Mouse (Mus musculus) midbrain, embryonic 16.5 days (tissue): ENCODE data around the gene Rprml. TPM values are rescaled to one million over a fixed set of nuclear protein-coding genes. Genes with fewer than 3 reads are reported as not detected.
A peak's percentile ranks its signal among the peaks of the same experiment; 100 is the strongest.

Experiments
- ATAC-seq: fragments of 200-750 bp; cut with Nextera tagmentation; 2 replicates; pipeline ENCODE4 v1.8.0; 2017; ENCODE audit warnings: moderate TSS enrichment
- H3K27ac ChIP-seq: fragments of 300-500 bp; sonication (generic); 2 replicates; pipeline ENCODE4 v1.5.1; 2014; ENCODE audit warnings: mild to moderate bottlenecking, low read length, mixed read lengths
- H3K27me3 ChIP-seq: fragments of 300-500 bp; sonication (generic); 2 replicates; pipeline ENCODE4 v1.6.1; 2014; ENCODE audit warnings: low read depth, low read length, mixed read lengths; ENCODE audit not compliant: control insufficient read depth, insufficient read depth
- H3K36me3 ChIP-seq: fragments of 300-500 bp; sonication (generic); 2 replicates; pipeline ENCODE4 v1.6.1; 2014; ENCODE audit warnings: mild to moderate bottlenecking, low read length, moderate library complexity, mixed read lengths; ENCODE audit not compliant: control insufficient read depth, insufficient read depth
- H3K4me1 ChIP-seq: fragments of 300-500 bp; sonication (generic); 2 replicates; pipeline ENCODE4 v1.6.1; 2014; ENCODE audit warnings: mild to moderate bottlenecking, low read length, mixed read lengths; ENCODE audit not compliant: control insufficient read depth, insufficient read depth
- H3K4me2 ChIP-seq: fragments of 300-500 bp; sonication (generic); 2 replicates; pipeline ENCODE4 v1.6.1; 2014; ENCODE audit warnings: mild to moderate bottlenecking, low read length, mixed read lengths
- H3K4me3 ChIP-seq: fragments of 300-500 bp; sonication (generic); 2 replicates; pipeline ENCODE4 v1.5.1; 2014; ENCODE audit warnings: low read depth, mild to moderate bottlenecking, low read length, moderate library complexity, mixed read lengths
- H3K9ac ChIP-seq: fragments of 300-500 bp; sonication (generic); 2 replicates; pipeline ENCODE4 v1.6.1; 2014; ENCODE audit warnings: low read depth, low read length, mixed read lengths
- H3K9me3 ChIP-seq: fragments of 300-500 bp; sonication (generic); replicated peaks from 2 replicates; pipeline ENCODE4 v1.6.1; 2014; ENCODE audit warnings: mild to moderate bottlenecking, low read length, mixed read lengths; ENCODE audit not compliant: control insufficient read depth, poor library complexity, severe bottlenecking
- WGBS: fragments of 180-500 bp; shearing (Covaris S2); extraction: QIAGEN DNeasy Blood & Tissue Kit; methylation state at CpG from one replicate; pipeline ENCODE4 v1.1.7; 2014; 5-methylcytosine and 5-hydroxymethylcytosine counted together
- polyA plus RNA-seq: library from polyadenylated mRNA; unstranded; fragments of >200 nt; fragmentation: Nextera tagmentation; extraction: Ambion mirVana; gene quantifications from 2 replicates; pipeline ENCODE4 v1.2.1, GENCODE M21; 2015

The Rprml gene
- polyA plus RNA-seq, 1 experiment from 2014 or later, result 3.4 TPM

- under 1% methylated on average over 57 of the region's 57 CpGs for WGBS
- Histone ChIP-seq H3K4me3 (peak within 1 kb of the TSS; percentile 80), H3K36me3 (no peaks in the 10 kb centered on the region), H3K4me2 (peak within 1 kb of the TSS; percentile 64), H3K9me3 (no peaks in the 10 kb centered on the region), H3K4me1 (peaks cover 16% of the 10 kb centered on the region), H3K9ac (peak within 1 kb of the TSS; percentile 72), H3K27ac (peak within 1 kb of the TSS; percentile 98), H3K27me3 (no peaks in the 10 kb centered on the region)
- ATAC-seq, result peak; percentile 98
Measured at GRCm38 (mm10) chr11:103697565-103698176, 48.3 kb downstream of the Rprml start, which contains the start of gene Gosr2. Gene Gosr2, minus strand, starts transcription at chr11:103697898.

GRCm38 (mm10) chr11:103698226-103698625, 48.9 kb downstream of the Rprml start:
- H3K27me3 ChIP-seq, result no peaks in the 10 kb centered on the region
- H3K9me3 ChIP-seq, result no peaks in the 10 kb centered on the region
- 61% methylated on average over 2 of the region's 2 CpGs for WGBS
- H3K9ac ChIP-seq, result peak overlapping the region; percentile 72
- H3K36me3 ChIP-seq, result no peaks in the 10 kb centered on the region
- H3K4me1 ChIP-seq, result peaks cover 16% of the 10 kb centered on the region
- peak overlapping the region; percentile 80 for H3K4me3 ChIP-seq
- ATAC-seq, result peak; percentile 9; the same call in 1 of the 2 replicates
- peak overlapping the region; percentile 64 for H3K4me2 ChIP-seq
- H3K27ac ChIP-seq, result peak overlapping the region; percentile 98

Other genes with a start within 250 kb of the Rprml start
- 8.9 and 9.6 TPM in 2 replicates for gene Plekhm1, start 236.9 kb upstream of the Rprml start, polyA plus RNA-seq
- gene Lrrc37a, start 145.0 kb upstream of the Rprml start, polyA plus RNA-seq, result not detected in 2 replicates
- gene Gm884, start 28.4 kb upstream of the Rprml start, polyA plus RNA-seq, result not detected in 2 replicates
- not detected in 2 replicates for gene Lyzl6, start 10.7 kb upstream of the Rprml start, polyA plus RNA-seq
- 93.2 and 96.2 TPM in 2 replicates for gene Gosr2, start 48.3 kb downstream of the Rprml start, polyA plus RNA-seq
- 0.92 and 1.1 TPM in 2 replicates for gene Wnt9b, start 100.3 kb downstream of the Rprml start, polyA plus RNA-seq
- 18.8 and 21.2 TPM in 2 replicates for gene Wnt3, start 124.6 kb downstream of the Rprml start, polyA plus RNA-seq